Mouse (Mus musculus) hindbrain, embryonic 15.5 days (tissue): ENCODE data around the gene Ago1. TPM values are rescaled to one million over a fixed set of nuclear protein-coding genes. Genes with fewer than 3 reads are reported as not detected.

Source experiments
- ATAC-seq: fragments of 200-750 bp; cut with Nextera tagmentation; 2 replicates; pipeline ENCODE4 v1.8.0; 2017; ENCODE audit warnings: low read depth, moderate number of reproducible peaks, moderate TSS enrichment; ENCODE audit not compliant: low FRiP score
- H3K27ac ChIP-seq: fragments of 300-500 bp; sonication (generic); replicated peaks from 2 replicates; pipeline ENCODE4 v1.5.1; 2015; ENCODE audit warnings: mild to moderate bottlenecking, inconsistent platforms
- H3K27me3 ChIP-seq: fragments of 300-500 bp; sonication (generic); 2 replicates; pipeline ENCODE4 v1.6.1; 2015; ENCODE audit warnings: control low read depth, inconsistent platforms
- H3K36me3 ChIP-seq: fragments of 300-500 bp; sonication (generic); 2 replicates; pipeline ENCODE4 v1.6.1; 2015; ENCODE audit warnings: control low read depth, inconsistent platforms
- H3K4me1 ChIP-seq: fragments of 300-500 bp; sonication (generic); replicated peaks from 2 replicates; pipeline ENCODE4 v1.6.1; 2015; ENCODE audit warnings: control low read depth, inconsistent platforms
- H3K4me2 ChIP-seq: fragments of 300-500 bp; sonication (generic); 2 replicates; pipeline ENCODE4 v1.6.1; 2015; ENCODE audit warnings: moderate library complexity, mild to moderate bottlenecking, inconsistent platforms
- H3K4me3 ChIP-seq: fragments of 300-500 bp; sonication (generic); 2 replicates; pipeline ENCODE4 v1.5.1; 2015; ENCODE audit warnings: mild to moderate bottlenecking, inconsistent platforms
- H3K9ac ChIP-seq: fragments of 300-500 bp; sonication (generic); 2 replicates; pipeline ENCODE4 v1.6.1; 2015; ENCODE audit warnings: inconsistent platforms
- H3K9me3 ChIP-seq: fragments of 300-500 bp; sonication (generic); 2 replicates; pipeline ENCODE4 v1.6.1; 2016; ENCODE audit warnings: control low read depth, inconsistent platforms
- WGBS: fragments of 180-500 bp; shearing (Covaris S2); methylation state at CpG from one replicate; pipeline ENCODE4 v1.1.7; 2015; 5-methylcytosine and 5-hydroxymethylcytosine counted together
- polyA plus RNA-seq: library from polyadenylated mRNA; unstranded; fragments of >200 nt; fragmentation: Nextera tagmentation; extraction: Ambion mirVana; gene quantifications from 2 replicates; pipeline ENCODE4 v1.2.1, GENCODE M21; 2015

Ago1 gene
- polyA plus RNA-seq, 1 experiment from 2014 or later, result 9.2 TPM

DNA sequence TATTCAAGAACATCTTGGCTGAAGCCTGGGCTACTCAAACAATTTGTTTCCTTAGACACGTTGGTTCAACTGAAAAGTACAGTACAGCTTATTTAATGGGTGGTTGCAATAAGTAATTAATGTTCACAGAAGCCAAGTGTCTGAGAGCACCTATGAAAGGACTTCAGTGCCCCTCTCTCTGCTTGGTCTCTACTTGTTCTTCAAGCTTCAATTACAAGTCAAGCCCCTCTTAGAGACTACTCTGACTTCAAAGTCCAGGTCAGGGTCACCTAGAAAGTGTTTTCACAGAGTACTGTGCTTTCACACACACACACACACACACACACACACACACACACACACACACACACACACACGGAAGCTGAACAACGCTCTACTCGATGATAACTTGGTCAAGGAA lies 25.0 kb upstream of the Ago1 start:
- no peak overlapping the region for H3K4me2 ChIP-seq
- no peak overlapping the region for H3K9ac ChIP-seq
- no peaks in the 10 kb centered on the region for H3K9me3 ChIP-seq
- WGBS, result 94% methylated on average over 4 of the region's 4 CpGs
- no peak overlapping the region for H3K27ac ChIP-seq
- ATAC-seq, result no peak
- H3K4me1 ChIP-seq, result no peaks in the 10 kb centered on the region
- H3K27me3 ChIP-seq, result no peaks in the 10 kb centered on the region
- peaks cover 56% of the 10 kb centered on the region for H3K36me3 ChIP-seq
- H3K4me3 ChIP-seq, result no peak overlapping the region

GRCm38 (mm10) chr4:126491977-126492376 lies 23.6 kb upstream of the Ago1 start:
- H3K27me3 ChIP-seq, result no peaks in the 10 kb centered on the region
- H3K9me3 ChIP-seq, result no peaks in the 10 kb centered on the region
- H3K36me3 ChIP-seq, result peaks cover 42% of the 10 kb centered on the region
- ATAC-seq, result no peak
- no peak overlapping the region for H3K9ac ChIP-seq
- H3K4me1 ChIP-seq, result no peaks in the 10 kb centered on the region
- no peak overlapping the region for H3K27ac ChIP-seq
- WGBS, result 47% methylated on average over 5 of the region's 5 CpGs
- H3K4me2 ChIP-seq, result no peak overlapping the region
- no peak overlapping the region for H3K4me3 ChIP-seq

GRCm38 (mm10) chr4:126490726-126491125 lies 22.3 kb upstream of the Ago1 start:
- Histone ChIP-seq H3K4me3 (no peak overlapping the region), H3K36me3 (peaks cover 31% of the 10 kb centered on the region), H3K27ac (no peak overlapping the region), H3K27me3 (no peaks in the 10 kb centered on the region), H3K9ac (no peak overlapping the region), H3K4me2 (no peak overlapping the region), H3K4me1 (no peaks in the 10 kb centered on the region), H3K9me3 (no peaks in the 10 kb centered on the region)
- ATAC-seq, result no peak
- 87% methylated on average over 12 of the region's 12 CpGs for WGBS

- Histone ChIP-seq H3K9me3 (no peaks in the 10 kb centered on the region), H3K27me3 (no peaks in the 10 kb centered on the region), H3K4me3 (no peak overlapping the region), H3K27ac (no peak overlapping the region), H3K4me2 (no peak overlapping the region), H3K36me3 (peaks cover 23% of the 10 kb centered on the region), H3K4me1 (no peaks in the 10 kb centered on the region), H3K9ac (no peak overlapping the region)
- WGBS, result 92% methylated on average over 5 of the region's 5 CpGs
- ATAC-seq, result no peak
Observed at GRCm38 (mm10) chr4:126489811-126490210, 21.4 kb upstream of the Ago1 start.

- H3K36me3 ChIP-seq, result peaks cover 5% of the 10 kb centered on the region
- ATAC-seq, result no peak
- WGBS, result 86% methylated on average over 1 of the region's 1 CpGs
- no peaks in the 10 kb centered on the region for H3K27me3 ChIP-seq
- H3K27ac ChIP-seq, result no peak overlapping the region
- H3K9me3 ChIP-seq, result no peaks in the 10 kb centered on the region
- H3K9ac ChIP-seq, result no peak overlapping the region
- H3K4me1 ChIP-seq, result no peaks in the 10 kb centered on the region
- no peak overlapping the region for H3K4me2 ChIP-seq
- no peak overlapping the region for H3K4me3 ChIP-seq
Observed at GRCm38 (mm10) chr4:126486217-126486616, 17.8 kb upstream of the Ago1 start.

GRCm38 (mm10) chr4:126485065-126485464 lies 16.7 kb upstream of the Ago1 start:
- no peak for ATAC-seq
- Histone ChIP-seq H3K27me3 (no peaks in the 10 kb centered on the region), H3K4me2 (no peak overlapping the region), H3K4me1 (no peaks in the 10 kb centered on the region), H3K36me3 (no peaks in the 10 kb centered on the region), H3K9me3 (no peaks in the 10 kb centered on the region), H3K4me3 (no peak overlapping the region), H3K9ac (no peak overlapping the region), H3K27ac (no peak overlapping the region)
- 92% methylated on average over 2 of the region's 2 CpGs for WGBS

DNA sequence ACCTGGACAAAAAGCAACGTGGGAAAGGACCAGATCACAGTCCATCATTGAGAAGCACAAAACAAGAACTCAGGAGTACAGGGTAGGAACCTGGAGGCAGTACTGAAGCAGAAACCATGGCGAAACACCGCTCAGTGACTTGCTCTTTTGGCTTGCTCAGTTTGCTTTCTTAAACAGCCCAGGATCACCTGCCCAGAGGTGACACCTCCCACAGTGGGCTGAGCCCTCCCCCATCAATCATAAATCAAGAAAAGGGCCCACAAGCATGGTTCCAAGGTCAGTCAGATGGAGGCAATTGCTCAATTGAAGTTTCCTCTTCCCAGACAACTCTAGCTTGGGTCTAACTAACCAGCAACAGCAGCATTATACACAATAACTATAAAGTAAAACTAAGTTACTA lies 15.5 kb upstream of the Ago1 start:
- no peak overlapping the region for H3K9ac ChIP-seq
- H3K36me3 ChIP-seq, result no peaks in the 10 kb centered on the region
- H3K4me1 ChIP-seq, result no peaks in the 10 kb centered on the region
- H3K27ac ChIP-seq, result no peak overlapping the region
- H3K9me3 ChIP-seq, result no peaks in the 10 kb centered on the region
- no peak overlapping the region for H3K4me3 ChIP-seq
- 90% methylated on average over 3 of the region's 3 CpGs for WGBS
- no peak overlapping the region for H3K4me2 ChIP-seq
- no peaks in the 10 kb centered on the region for H3K27me3 ChIP-seq
- no peak for ATAC-seq

DNA sequence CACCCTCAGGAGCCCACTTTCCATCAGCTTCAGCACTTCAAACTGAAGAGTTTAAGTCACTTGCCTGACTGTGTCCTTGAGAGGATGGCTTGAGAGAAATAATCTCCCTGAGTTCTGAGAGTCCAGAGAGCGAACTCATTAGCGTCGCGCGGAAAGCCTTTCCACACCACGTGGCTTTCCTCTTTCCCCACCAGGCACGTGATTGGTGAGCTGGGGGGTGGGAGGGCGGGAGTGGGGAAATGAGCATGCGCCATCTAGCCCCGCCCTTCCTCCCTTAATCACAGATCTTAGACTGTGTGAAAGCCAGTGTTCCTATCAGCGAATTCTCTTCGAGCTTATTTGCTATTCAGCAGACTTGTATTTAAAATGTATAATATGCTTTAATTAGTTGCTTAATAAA lies 14.6 kb upstream of the Ago1 start:
- no peak overlapping the region for H3K9ac ChIP-seq
- H3K4me2 ChIP-seq, result no peak overlapping the region
- H3K27ac ChIP-seq, result no peak overlapping the region
- no peaks in the 10 kb centered on the region for H3K4me1 ChIP-seq
- no peaks in the 10 kb centered on the region for H3K36me3 ChIP-seq
- no peak overlapping the region for H3K4me3 ChIP-seq
- 75% methylated on average over 12 of the region's 12 CpGs for WGBS
- no peaks in the 10 kb centered on the region for H3K27me3 ChIP-seq
- no peaks in the 10 kb centered on the region for H3K9me3 ChIP-seq
- no peak for ATAC-seq

- 91% methylated on average over 5 of the region's 5 CpGs for WGBS
- H3K36me3 ChIP-seq, result no peaks in the 10 kb centered on the region
- no peak overlapping the region for H3K9ac ChIP-seq
- H3K4me3 ChIP-seq, result no peak overlapping the region
- no peaks in the 10 kb centered on the region for H3K4me1 ChIP-seq
- H3K4me2 ChIP-seq, result no peak overlapping the region
- no peak overlapping the region for H3K27ac ChIP-seq
- no peaks in the 10 kb centered on the region for H3K9me3 ChIP-seq
- no peaks in the 10 kb centered on the region for H3K27me3 ChIP-seq
- no peak for ATAC-seq
Observed at GRCm38 (mm10) chr4:126481461-126481860, 13.1 kb upstream of the Ago1 start.

DNA sequence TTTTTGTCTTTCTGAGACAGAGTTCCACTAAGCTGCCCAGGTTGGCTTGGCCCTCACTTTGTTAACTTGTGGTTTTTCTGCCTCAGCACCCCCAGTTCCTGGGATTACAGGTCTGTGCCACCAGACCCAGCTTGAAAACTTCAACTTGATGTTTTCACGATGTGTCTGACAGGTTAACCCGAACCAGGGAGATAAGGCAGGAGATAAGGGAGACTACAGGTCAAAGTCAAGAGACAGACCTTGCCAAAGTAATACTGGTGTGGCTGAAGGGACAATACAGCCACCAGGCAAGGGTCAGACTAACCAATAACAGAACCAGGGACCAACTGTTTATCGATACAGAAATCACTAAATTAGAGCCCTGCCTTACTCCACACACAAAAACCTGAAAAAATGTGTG lies 11.9 kb upstream of the Ago1 start:
- Histone ChIP-seq H3K27ac (no peak overlapping the region), H3K27me3 (no peaks in the 10 kb centered on the region), H3K9me3 (no peaks in the 10 kb centered on the region), H3K36me3 (no peaks in the 10 kb centered on the region), H3K4me2 (no peak overlapping the region), H3K9ac (no peak overlapping the region), H3K4me1 (no peaks in the 10 kb centered on the region), H3K4me3 (no peak overlapping the region)
- ATAC-seq, result no peak
- 85% methylated on average over 3 of the region's 3 CpGs for WGBS

- Histone ChIP-seq H3K27me3 (no peaks in the 10 kb centered on the region), H3K4me1 (peaks cover 7% of the 10 kb centered on the region), H3K9me3 (no peaks in the 10 kb centered on the region), H3K4me3 (no peak overlapping the region), H3K36me3 (no peaks in the 10 kb centered on the region), H3K9ac (no peak overlapping the region), H3K4me2 (no peak overlapping the region), H3K27ac (no peak overlapping the region)
- 63% methylated on average over 5 of the region's 5 CpGs for WGBS
- no peak for ATAC-seq
Observed at GRCm38 (mm10) chr4:126473031-126473430, 4.6 kb upstream of the Ago1 start.

GRCm38 (mm10) chr4:126469334-126469733 lies 951 bp upstream of the Ago1 start:
- H3K27ac ChIP-seq, result peak overlapping the region; percentile 92
- no peaks in the 10 kb centered on the region for H3K27me3 ChIP-seq
- H3K4me1 ChIP-seq, result peaks cover 41% of the 10 kb centered on the region
- WGBS, result 62% methylated on average over 1 of the region's 1 CpGs
- H3K36me3 ChIP-seq, result no peaks in the 10 kb centered on the region
- 0 out of 2 replicates have a peak overlapping the region, but pooled peaks have one; percentile 74 for H3K9ac ChIP-seq
- peak overlapping the region; percentile 66 for H3K4me3 ChIP-seq
- no peak for ATAC-seq
- H3K9me3 ChIP-seq, result no peaks in the 10 kb centered on the region
- H3K4me2 ChIP-seq, result peak overlapping the region; percentile 74

GRCm38 (mm10) chr4:126468925-126469324 lies 542 bp upstream of the Ago1 start:
- peak overlapping the region; percentile 74 for H3K4me2 ChIP-seq
- H3K4me3 ChIP-seq, result peak overlapping the region; percentile 66
- 3% methylated on average over 8 of the region's 8 CpGs for WGBS

More at GRCm38 (mm10) chr4:126468925-126469324, 542 bp upstream of the Ago1 start:
- H3K27ac ChIP-seq, result peak overlapping the region; percentile 92
- H3K27me3 ChIP-seq, result no peaks in the 10 kb centered on the region
- H3K9ac ChIP-seq, result peak overlapping the region; percentile 74
- no peaks in the 10 kb centered on the region for H3K9me3 ChIP-seq
- no peaks in the 10 kb centered on the region for H3K36me3 ChIP-seq
- ATAC-seq, result no peak
- H3K4me1 ChIP-seq, result peaks cover 45% of the 10 kb centered on the region
